Mouse (Mus musculus): Measurements from ENCODE around the gene Scn4a. TPM values are rescaled to one million over a fixed set of nuclear protein-coding genes. Genes with fewer than 3 reads are reported as not detected.
A peak's percentile ranks its signal among the peaks of the same experiment; 100 is the strongest.

The Scn4a gene
- total RNA-seq, 2 experiments from 2014 or later, result 439 to 468 TPM

GRCm38 (mm10) chr11:106383051-106383790 is 30.1 kb upstream of the Scn4a start:
- no peak for TF ChIP-seq CTCF (IDR thresholded peaks at IDR 0.05)
- intact Hi-C loops (cut with DNase I), result no loop called here
- Histone ChIP-seq H3K27ac (peak overlapping the region; percentile 85), H3K4me3 (peak overlapping the region; percentile 70)
- no peak for DNase-seq

DNA sequence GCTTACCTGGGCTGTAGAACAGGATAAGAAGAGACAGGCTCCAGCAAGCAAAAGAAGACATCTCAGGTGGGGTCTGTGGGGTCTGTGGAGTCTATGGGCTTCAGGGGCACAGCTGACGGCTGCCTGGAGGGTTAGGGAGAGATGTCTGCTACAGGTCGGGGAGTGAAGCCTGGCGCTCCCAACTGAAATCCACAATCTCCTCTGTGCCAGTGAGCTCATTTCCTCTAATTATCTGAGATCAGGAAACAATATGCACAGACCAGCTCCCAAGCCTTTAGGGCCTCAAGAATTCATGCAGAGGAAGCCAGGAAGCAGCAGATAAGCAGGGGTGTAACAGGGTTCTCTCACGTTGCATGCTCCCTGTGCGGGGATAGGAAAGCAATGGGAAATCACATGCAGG is 29.3 kb upstream of the Scn4a start:
- Histone ChIP-seq H3K4me3 (peak overlapping the region; percentile 70), H3K27ac (peak overlapping the region; percentile 86)
- no peak for DNase-seq
- TF ChIP-seq CTCF (IDR thresholded peaks at IDR 0.05), result no peak
- intact Hi-C loops (cut with DNase I), result no loop called here

GRCm38 (mm10) chr11:106381883-106382282 is 28.8 kb upstream of the Scn4a start:
- H3K4me3 ChIP-seq, result peak overlapping the region; percentile 70
- peak overlapping the region; percentile 86 for H3K27ac ChIP-seq
- TF ChIP-seq CTCF (IDR thresholded peaks at IDR 0.05), result peak; percentile 36; the same call in 1 of the 2 replicates
- intact Hi-C loops (cut with DNase I), result no loop called here
- DNase-seq, result no peak

- H3K27ac ChIP-seq, result peak overlapping the region; percentile 86
- intact Hi-C loops (cut with DNase I), result no loop called here
- TF ChIP-seq CTCF (IDR thresholded peaks at IDR 0.05), result peak; percentile 31
- peak overlapping the region; percentile 70 for H3K4me3 ChIP-seq
- DNase-seq, result no peak
Measured at GRCm38 (mm10) chr11:106381011-106381410, 27.9 kb upstream of the Scn4a start.

DNA sequence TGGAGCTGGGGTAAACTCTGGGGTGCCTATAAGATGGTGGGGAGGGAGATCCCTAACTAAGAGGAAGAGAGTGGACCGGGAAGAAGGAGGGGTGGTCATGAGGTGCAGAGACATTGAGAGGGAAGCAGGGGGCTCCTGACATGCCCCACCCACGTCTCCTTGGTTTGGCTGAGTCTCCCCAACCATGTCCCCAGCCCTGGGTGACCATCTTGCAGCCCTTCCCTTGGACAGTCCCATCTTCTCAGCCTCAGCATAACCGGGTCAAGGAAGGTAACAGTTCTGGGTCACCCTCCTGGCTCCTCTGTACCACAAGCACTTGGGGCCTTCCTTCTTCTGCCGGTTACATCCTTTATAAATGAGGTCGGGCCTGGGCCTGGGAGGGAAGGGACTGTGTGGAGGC is 21.9 kb upstream of the Scn4a start:
- TF ChIP-seq CTCF (IDR thresholded peaks at IDR 0.05), result no peak
- Histone ChIP-seq H3K27ac (peak overlapping the region; percentile 55), H3K4me3 (no peak overlapping the region)
- intact Hi-C loops (cut with DNase I), result no loop called here
- no peak for DNase-seq

DNA sequence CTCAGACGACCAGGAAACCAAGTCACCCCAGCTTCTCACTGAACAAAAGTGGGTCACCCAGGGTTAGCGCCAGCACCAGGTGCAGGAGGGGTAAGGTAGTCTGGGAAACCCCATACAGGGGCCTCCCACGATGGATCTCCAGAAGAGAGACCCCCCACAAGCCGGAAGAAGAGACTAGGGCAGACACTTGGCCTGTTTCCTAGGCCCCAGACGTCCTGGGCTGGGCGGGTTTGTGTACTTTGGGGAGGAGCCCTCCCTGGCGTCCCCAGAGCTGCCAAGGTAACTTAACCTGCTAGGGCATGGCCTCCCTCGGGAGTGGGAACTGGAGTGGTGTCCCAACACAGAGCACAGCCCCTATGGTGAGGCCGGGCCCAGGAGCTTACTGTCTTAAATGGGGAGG is 21.5 kb upstream of the Scn4a start:
- peak; percentile 70 for DNase-seq
- TF ChIP-seq CTCF (IDR thresholded peaks at IDR 0.05), result no peak
- Histone ChIP-seq H3K4me3 (no peak overlapping the region), H3K27ac (peak overlapping the region; percentile 55)
- intact Hi-C loops (cut with DNase I), result no loop called here

GRCm38 (mm10) chr11:106373998-106374397 is 20.9 kb upstream of the Scn4a start:
- H3K4me3 ChIP-seq, result no peak overlapping the region
- intact Hi-C loops (cut with DNase I), result no loop called here
- no peak for TF ChIP-seq CTCF (IDR thresholded peaks at IDR 0.05)
- no peak for DNase-seq
- peak overlapping the region; percentile 55 for H3K27ac ChIP-seq

DNA sequence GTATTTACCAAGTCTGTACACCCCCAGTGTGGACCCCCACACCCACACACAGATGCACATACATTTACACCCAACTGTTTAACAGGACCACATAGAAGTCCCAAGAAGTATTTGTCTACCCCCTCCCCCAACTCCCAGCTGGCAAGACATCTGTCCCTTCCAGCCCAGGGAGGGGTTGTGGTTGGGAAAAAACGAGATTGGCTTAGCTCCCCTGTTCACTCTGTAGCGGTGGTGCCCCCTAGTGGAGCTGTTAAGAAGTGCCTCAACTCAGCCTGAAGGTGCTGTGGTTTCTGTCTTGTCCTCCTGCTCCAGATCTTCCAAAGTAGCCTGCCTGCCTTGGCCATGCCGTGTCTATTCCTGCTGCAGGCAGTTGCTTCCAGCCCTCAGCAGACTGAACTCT is 13.2 kb upstream of the Scn4a start:
- Histone ChIP-seq H3K27ac (peak overlapping the region; percentile 99), H3K4me3 (peak overlapping the region; percentile 73)
- peak; percentile 97 for TF ChIP-seq CTCF (IDR thresholded peaks at IDR 0.05)
- DNase-seq, result peak; percentile 92
- intact Hi-C loops (cut with DNase I), result loop anchor here (1.0 to 2.0 kb wide), 2 partner anchors 38 to 64 kb away; no protein-coding TSS in a partner anchor

- Histone ChIP-seq H3K27ac (peak within 1 kb of the TSS; percentile 99), H3K4me3 (peak within 1 kb of the TSS; percentile 73)
- intact Hi-C loops (cut with DNase I), result no loop called here
- peak; percentile 89 for DNase-seq
- no peak for TF ChIP-seq CTCF (IDR thresholded peaks at IDR 0.05)
Measured at GRCm38 (mm10) chr11:106365366-106365765, 12.3 kb upstream of the Scn4a start, which contains the start of gene Prr29. Gene Prr29, plus strand, starts transcription at chr11:106365472.

GRCm38 (mm10) chr11:106364712-106365111 is 11.6 kb upstream of the Scn4a start:
- peak; percentile 89 for DNase-seq
- intact Hi-C loops (cut with DNase I), result loop anchor here (1.0 kb wide), 1 partner anchor 31 kb away; no protein-coding TSS in a partner anchor
- peak overlapping the region; percentile 73 for H3K4me3 ChIP-seq
- H3K27ac ChIP-seq, result peak overlapping the region; percentile 99
- TF ChIP-seq CTCF (IDR thresholded peaks at IDR 0.05), result no peak

DNA sequence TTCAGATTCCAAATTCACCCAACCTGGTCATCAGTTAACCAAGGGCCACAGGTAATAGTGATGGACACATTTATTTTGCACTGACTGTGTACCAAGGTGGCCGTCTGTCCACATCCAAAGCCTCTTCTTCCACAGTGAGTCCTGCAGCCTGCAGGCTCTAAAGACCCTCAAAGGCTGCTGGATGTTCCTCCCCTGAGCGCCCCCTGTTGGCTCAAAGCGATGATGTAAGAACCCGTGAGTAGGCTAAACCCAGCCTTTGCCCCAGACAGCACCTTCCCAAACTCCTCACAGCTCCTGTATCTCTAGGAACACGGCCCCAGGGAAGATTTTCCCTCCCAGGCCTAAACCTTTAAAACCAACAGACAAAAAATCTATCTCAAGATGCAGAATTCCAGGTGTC is 6.3 kb upstream of the Scn4a start:
- peak; percentile 28 for TF ChIP-seq CTCF (IDR thresholded peaks at IDR 0.05)
- H3K27ac ChIP-seq, result peak overlapping the region; percentile 65
- H3K4me3 ChIP-seq, result peak overlapping the region; percentile 48
- intact Hi-C loops (cut with DNase I), result no loop called here
- no peak for DNase-seq

DNA sequence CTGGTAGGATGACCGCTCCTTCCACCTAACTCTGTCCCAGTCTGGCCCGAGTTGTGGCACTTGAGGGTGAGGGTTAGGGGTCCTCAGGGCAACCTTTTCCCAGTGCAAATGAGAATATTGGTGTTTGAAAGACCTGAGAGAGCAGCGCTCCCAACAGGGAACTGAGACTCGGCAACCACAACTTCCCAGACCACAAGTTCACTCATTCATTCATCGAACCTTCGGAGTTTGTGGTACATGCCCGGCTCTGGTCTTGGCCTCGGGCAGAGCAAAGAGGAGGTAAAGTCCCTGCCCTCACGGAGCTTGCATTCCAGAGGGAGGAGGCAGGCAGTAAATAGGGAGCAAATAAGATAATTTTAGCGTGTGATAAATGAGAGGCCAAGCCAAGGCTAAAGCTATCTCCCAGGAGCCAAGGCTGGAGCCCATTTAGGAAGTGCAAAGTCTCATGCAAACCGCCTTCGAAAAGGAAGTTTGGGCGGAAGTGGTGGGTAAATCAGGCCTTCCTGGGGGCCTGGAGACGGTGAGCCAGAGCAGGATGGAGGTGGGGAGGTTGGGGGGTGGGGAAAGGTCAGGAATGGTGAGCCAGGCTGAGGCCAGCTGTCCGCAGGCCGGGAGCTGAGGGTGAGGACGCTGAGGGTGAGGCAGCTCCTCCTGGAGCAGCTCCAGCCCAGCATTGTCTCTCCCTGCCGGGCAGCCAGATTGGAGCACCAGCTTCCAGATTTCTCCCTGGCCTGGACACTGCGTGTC is 2.5 kb upstream of the Scn4a start:
- TF ChIP-seq CTCF (IDR thresholded peaks at IDR 0.05), result no peak
- peak; percentile 82 for DNase-seq
- Histone ChIP-seq H3K27ac (peak overlapping the region; percentile 91), H3K4me3 (peak overlapping the region; percentile 48)
- intact Hi-C loops (cut with DNase I), result no loop called here

DNA sequence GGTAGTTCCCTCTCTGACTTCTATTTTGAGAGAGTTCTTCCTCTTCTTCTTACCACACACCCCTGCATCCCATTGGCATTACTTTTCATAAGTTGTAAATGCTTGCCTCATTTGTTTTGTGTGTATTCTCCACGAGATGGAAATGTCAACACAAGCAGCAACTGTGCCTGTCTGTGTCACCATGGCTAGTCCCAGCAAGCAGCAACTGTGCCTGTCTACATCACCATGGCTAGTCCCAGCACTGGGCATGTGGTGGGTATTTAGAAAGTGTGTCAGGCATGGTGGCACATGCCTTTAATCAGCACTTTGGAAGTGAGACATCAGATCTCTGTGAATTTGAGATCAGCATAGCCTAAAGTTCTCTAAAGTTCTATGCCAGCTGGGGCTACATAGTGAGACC is 1.1 kb upstream of the Scn4a start:
- intact Hi-C loops (cut with DNase I), result no loop called here
- TF ChIP-seq CTCF (IDR thresholded peaks at IDR 0.05), result no peak
- Histone ChIP-seq H3K27ac (peak overlapping the region; percentile 91), H3K4me3 (peak overlapping the region; percentile 48)
- DNase-seq, result no peak

Data from gastrocnemius, adult 2 months (tissue).